Mouse (Mus musculus): Measurements from ENCODE around the gene Slc7a14. TPM values are rescaled to one million over a fixed set of nuclear protein-coding genes. Genes with fewer than 3 reads are reported as not detected.

Slc7a14 gene
- 0.34 and 0.48 TPM in 2 replicates for polyA plus RNA-seq (2015; fragmentation: Nextera tagmentation; extraction: Ambion mirVana)

DNA sequence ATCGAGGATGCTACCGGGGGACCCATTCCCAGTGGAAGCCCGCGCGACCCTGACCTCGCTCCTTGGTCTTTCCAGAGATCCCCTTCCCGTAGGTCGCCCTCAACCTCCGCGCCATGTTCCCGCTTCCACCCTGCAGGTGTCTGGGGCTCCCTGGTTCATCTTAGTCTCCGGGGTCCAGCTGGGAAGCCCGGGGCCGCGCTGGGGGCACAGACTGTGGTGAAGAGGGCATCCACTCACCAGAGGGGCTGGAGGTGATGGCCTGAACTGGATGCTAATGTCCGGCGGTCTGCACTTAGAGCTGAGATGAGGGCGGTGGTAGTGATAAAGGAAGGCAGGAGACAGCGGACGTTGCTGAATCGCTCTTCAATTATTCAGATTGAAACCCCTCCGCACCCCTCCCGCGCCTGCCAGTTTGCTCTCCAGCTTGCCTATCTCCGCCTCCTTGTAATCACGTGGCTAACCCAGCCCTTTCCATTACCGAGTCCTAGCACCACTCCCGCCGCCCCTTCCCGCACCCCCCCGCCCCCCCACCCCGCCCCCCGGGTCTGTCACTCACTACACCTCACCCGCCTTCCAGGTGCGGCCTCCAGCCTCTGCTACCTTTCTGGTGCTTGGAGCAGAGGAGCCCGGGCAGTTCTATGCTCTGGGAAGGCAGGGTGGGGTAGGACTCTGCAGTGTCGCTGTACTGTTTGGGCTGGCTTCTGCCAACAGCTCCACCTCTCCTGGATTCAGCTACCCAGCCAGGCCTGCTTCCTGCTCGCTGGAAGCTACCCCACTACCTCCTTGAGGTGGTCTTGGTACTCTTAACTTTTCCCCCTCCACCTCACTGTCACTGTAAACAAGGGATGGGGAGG lies at the start of gene Slc7a14:
Slc7a14 (minus strand) TSS at position 445 of the 854 bp plus-strand sequence.
- Histone ChIP-seq H3K9ac (ENCODE audit: low read depth, low read length) (no peak within 1 kb of the TSS), H3K4me1 (replicated peaks; ENCODE audit: control insufficient read depth, insufficient read depth, low read length) (no peaks in the 10 kb centered on the region), H3K27me3 (replicated peaks; ENCODE audit: control insufficient read depth, insufficient read depth, low read length) (peaks cover 13% of the 10 kb centered on the region), H3K4me2 (replicated peaks; ENCODE audit: low read depth) (no peak within 1 kb of the TSS), H3K9me3 (ENCODE audit: control insufficient read depth) (no peaks in the 10 kb centered on the region), H3K27ac (ENCODE audit: low read depth, low read length) (no peak within 1 kb of the TSS), H3K4me3 (ENCODE audit: low read depth, low read length) (no peak within 1 kb of the TSS), H3K36me3 (ENCODE audit: control insufficient read depth, insufficient read depth) (no peaks in the 10 kb centered on the region)
- no peak for TF ChIP-seq CTCF (IDR thresholded peaks at IDR 0.05; ENCODE audit: low read depth)
- no peak for ATAC-seq
- under 1% methylated on average over 31 of the region's 38 CpGs for WGBS

DNA sequence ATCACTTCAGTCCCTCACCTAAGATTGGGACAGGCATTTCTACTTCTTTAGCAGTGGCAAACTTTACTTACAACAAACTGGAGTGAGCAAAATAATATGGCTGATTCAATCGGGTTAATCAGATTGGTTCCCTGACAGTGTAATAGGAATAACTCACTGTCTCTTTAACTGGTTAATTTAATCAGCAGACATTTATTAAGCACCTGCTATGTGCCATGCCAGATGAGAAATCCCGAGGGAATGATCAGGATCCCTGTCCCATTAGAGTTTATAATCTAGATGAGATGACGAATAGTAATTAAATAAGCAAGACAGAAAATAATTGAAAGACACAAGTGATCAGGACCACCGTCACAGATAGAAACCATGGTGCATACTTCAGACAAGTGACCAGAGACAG lies 36.4 kb upstream of the Slc7a14 start:
- Histone ChIP-seq H3K4me1 (replicated peaks; ENCODE audit: control insufficient read depth, insufficient read depth, low read length) (no peaks in the 10 kb centered on the region), H3K4me2 (replicated peaks; ENCODE audit: low read depth) (no peak overlapping the region), H3K27me3 (replicated peaks; ENCODE audit: control insufficient read depth, insufficient read depth, low read length) (no peaks in the 10 kb centered on the region), H3K9me3 (ENCODE audit: control insufficient read depth) (no peaks in the 10 kb centered on the region), H3K9ac (ENCODE audit: low read depth, low read length) (no peak overlapping the region), H3K36me3 (ENCODE audit: control insufficient read depth, insufficient read depth) (no peaks in the 10 kb centered on the region), H3K27ac (ENCODE audit: low read depth, low read length) (no peak overlapping the region), H3K4me3 (ENCODE audit: low read depth, low read length) (no peak overlapping the region)
- no peak for ATAC-seq
- TF ChIP-seq CTCF (IDR thresholded peaks at IDR 0.05; ENCODE audit: low read depth) = no peak
- WGBS = 82% methylated on average over 4 of the region's 4 CpGs

DNA sequence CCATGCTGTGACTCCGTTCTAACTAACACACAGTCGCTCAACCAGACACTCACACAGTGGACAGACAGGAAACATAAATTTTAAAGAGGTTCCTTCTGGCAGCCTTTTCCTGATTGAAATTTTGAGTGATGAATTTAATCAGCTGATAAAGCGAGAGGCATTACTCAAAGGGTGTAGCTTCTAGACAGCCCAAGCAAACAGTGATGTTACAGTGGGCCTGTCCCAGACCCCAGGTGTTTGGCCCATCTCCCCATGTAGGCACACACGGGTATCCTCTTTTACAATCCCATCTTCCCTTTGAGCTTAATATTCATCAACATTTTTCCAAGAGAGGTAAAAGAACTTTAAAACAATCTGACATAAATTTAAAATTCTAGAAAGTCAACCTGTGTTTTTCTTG lies 35.6 kb upstream of the Slc7a14 start:
- H3K4me2 ChIP-seq (replicated peaks; ENCODE audit: low read depth) = no peak overlapping the region
- 55% methylated on average over 4 of the region's 4 CpGs for WGBS
- no peak for TF ChIP-seq CTCF (IDR thresholded peaks at IDR 0.05; ENCODE audit: low read depth)
- no peaks in the 10 kb centered on the region for H3K9me3 ChIP-seq (ENCODE audit: control insufficient read depth)
- H3K27me3 ChIP-seq (replicated peaks; ENCODE audit: control insufficient read depth, insufficient read depth, low read length) = no peaks in the 10 kb centered on the region
- no peaks in the 10 kb centered on the region for H3K36me3 ChIP-seq (ENCODE audit: control insufficient read depth, insufficient read depth)
- H3K27ac ChIP-seq (ENCODE audit: low read depth, low read length) = no peak overlapping the region
- no peak overlapping the region for H3K9ac ChIP-seq (ENCODE audit: low read depth, low read length)
- no peaks in the 10 kb centered on the region for H3K4me1 ChIP-seq (replicated peaks; ENCODE audit: control insufficient read depth, insufficient read depth, low read length)
- no peak for ATAC-seq
- no peak overlapping the region for H3K4me3 ChIP-seq (ENCODE audit: low read depth, low read length)

DNA sequence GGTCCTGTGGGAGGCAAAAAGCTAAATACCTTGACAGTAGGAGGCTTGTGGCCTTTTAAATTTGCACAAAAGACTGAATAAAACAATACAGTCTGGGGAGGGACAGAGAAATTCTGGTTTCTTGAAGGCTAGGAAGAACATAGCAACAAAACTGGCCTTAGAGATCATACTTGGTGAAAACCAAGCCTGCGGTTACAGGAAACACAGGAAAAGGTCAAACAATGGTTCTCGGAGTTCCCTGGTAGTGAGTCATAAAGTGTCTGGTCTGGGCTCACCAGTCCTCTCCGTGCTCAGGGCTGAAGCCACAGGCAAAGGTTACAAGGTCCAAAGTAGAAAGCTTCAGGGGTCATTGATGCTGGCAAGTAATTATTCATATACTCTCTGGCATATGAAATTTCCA lies 29.1 kb upstream of the Slc7a14 start:
- no peak for ATAC-seq
- no peak for TF ChIP-seq CTCF (IDR thresholded peaks at IDR 0.05; ENCODE audit: low read depth)
- no peaks in the 10 kb centered on the region for H3K36me3 ChIP-seq (ENCODE audit: control insufficient read depth, insufficient read depth)
- H3K4me1 ChIP-seq (replicated peaks; ENCODE audit: control insufficient read depth, insufficient read depth, low read length) = no peaks in the 10 kb centered on the region
- no peaks in the 10 kb centered on the region for H3K27me3 ChIP-seq (replicated peaks; ENCODE audit: control insufficient read depth, insufficient read depth, low read length)
- no peak overlapping the region for H3K4me2 ChIP-seq (replicated peaks; ENCODE audit: low read depth)
- no peaks in the 10 kb centered on the region for H3K9me3 ChIP-seq (ENCODE audit: control insufficient read depth)
- no peak overlapping the region for H3K27ac ChIP-seq (ENCODE audit: low read depth, low read length)
- no peak overlapping the region for H3K4me3 ChIP-seq (ENCODE audit: low read depth, low read length)
- 51% methylated on average over 3 of the region's 3 CpGs for WGBS
- H3K9ac ChIP-seq (ENCODE audit: low read depth, low read length) = no peak overlapping the region

DNA sequence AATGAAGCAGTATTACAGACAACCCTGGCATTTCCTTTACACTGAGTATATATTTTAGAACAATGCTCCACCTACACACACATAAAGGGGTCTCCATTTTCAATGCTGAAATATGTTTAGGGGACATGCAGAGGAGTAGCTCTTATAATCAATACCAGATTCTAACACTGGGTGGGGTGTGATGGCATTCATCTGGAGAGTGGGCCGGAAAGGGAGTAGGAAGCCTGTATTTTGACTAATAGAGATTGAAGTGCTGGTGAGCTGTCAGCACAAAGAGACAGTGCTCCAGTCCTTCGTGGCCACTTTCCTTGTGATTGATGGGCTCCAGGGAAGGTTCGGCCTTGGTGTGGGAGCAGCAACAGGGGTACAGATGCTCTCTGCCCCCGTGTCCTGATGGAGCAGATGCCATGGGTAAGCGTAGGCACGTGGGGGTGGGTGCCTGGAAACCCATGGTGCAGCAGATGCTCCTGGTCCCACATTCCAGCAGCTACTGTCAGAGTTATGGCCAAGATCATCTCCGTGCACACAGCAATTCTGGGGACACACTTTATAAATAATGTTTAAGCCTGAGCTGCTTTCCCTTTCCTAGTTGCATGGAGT lies 18.2 kb upstream of the Slc7a14 start:
- no peak for TF ChIP-seq CTCF (IDR thresholded peaks at IDR 0.05; ENCODE audit: low read depth)
- Histone ChIP-seq H3K9me3 (ENCODE audit: control insufficient read depth) (no peaks in the 10 kb centered on the region), H3K4me3 (ENCODE audit: low read depth, low read length) (no peak overlapping the region), H3K9ac (ENCODE audit: low read depth, low read length) (no peak overlapping the region), H3K4me1 (replicated peaks; ENCODE audit: control insufficient read depth, insufficient read depth, low read length) (no peaks in the 10 kb centered on the region), H3K36me3 (ENCODE audit: control insufficient read depth, insufficient read depth) (no peaks in the 10 kb centered on the region), H3K4me2 (replicated peaks; ENCODE audit: low read depth) (no peak overlapping the region), H3K27ac (ENCODE audit: low read depth, low read length) (no peak overlapping the region), H3K27me3 (replicated peaks; ENCODE audit: control insufficient read depth, insufficient read depth, low read length) (no peaks in the 10 kb centered on the region)
- ATAC-seq = no peak
- 68% methylated on average over 7 of the region's 7 CpGs for WGBS

DNA sequence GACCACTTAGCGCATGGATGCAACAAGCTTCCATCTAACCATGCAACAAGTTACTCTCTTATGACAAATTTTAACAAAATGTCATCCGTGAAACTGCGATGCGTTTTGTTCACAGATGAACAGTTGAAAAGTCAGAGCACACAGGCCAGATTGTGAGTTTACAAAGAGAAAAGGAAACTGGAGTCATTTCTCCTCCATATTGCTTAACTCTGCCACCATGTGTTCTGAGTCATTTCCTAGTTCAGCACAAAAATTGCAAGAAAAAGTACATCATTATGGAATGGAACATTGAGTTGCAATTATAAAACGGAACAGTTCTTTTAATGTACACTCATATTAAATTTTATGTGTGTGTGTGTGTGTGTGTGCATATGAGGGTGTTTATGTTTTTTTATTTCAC lies 17.6 kb upstream of the Slc7a14 start:
- Histone ChIP-seq H3K4me3 (ENCODE audit: low read depth, low read length) (no peak overlapping the region), H3K9ac (ENCODE audit: low read depth, low read length) (no peak overlapping the region), H3K9me3 (ENCODE audit: control insufficient read depth) (no peaks in the 10 kb centered on the region), H3K27me3 (replicated peaks; ENCODE audit: control insufficient read depth, insufficient read depth, low read length) (no peaks in the 10 kb centered on the region), H3K27ac (ENCODE audit: low read depth, low read length) (no peak overlapping the region), H3K4me1 (replicated peaks; ENCODE audit: control insufficient read depth, insufficient read depth, low read length) (no peaks in the 10 kb centered on the region), H3K36me3 (ENCODE audit: control insufficient read depth, insufficient read depth) (no peaks in the 10 kb centered on the region), H3K4me2 (replicated peaks; ENCODE audit: low read depth) (no peak overlapping the region)
- TF ChIP-seq CTCF (IDR thresholded peaks at IDR 0.05; ENCODE audit: low read depth) = no peak
- no peak for ATAC-seq
- WGBS = 90% methylated on average over 5 of the region's 5 CpGs

Data from intestine, postnatal 0 days (tissue).